Mouse (Mus musculus): ENCODE measurements at regions not wholly inside any gene's neighbourhood (a gene's known extent, or its start where the extent isn't known, plus 50 kb on each side); places are given as distances from the start of the nearest gene placed in this dataset.

DNA sequence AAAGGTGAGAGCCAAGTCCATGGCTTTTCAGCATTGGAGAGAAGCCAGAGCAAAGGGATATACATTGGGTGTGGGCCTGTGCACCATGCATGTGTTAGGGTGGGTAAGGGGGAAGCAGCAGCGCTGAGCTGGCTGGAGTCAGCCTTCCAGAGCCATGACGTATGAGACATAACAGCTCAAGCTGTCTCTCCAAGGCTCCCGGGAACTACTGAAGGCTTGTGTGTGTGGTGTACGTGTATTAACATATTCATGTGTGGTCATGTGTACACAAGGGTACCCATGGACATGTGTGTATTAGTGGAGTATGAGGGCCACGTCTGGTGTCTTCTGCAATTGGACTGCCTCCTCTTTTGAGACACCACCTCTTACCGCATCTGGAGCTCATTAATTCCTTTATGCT, 417.8 kb downstream of the Rps24 start:
- no peak for TF ChIP-seq MAFK (IDR thresholded peaks at IDR 0.05; ENCODE audit: insufficient read depth, low read depth, low read length)
- TF ChIP-seq ZNF384 (IDR thresholded peaks at IDR 0.05; ENCODE audit: low read depth, low read length), result no peak
